9 mouse cellular contexts compared by ENCODE assay signal in genomic region chr14:100558378-100558777, GRCm38 (mm10).
DNase-seq lines count a peak whose midpoint lies in the region; ATAC-seq and TF ChIP-seq lines count a peak whose summit lies in the region.
"Had no signal": no experiment of that assay in that cellular context is flagged by ENCODE, and none has a peak within 500 bp of the region (broad histone marks: within the 10 kb centered on the region; RNA-seq: fewer than 3 reads in every experiment).

No protein-coding gene starts in this region.

- DNase-seq in right cerebral cortex, postnatal 10 days (ENCODE audit: low spot score in 2 of 2): peak; percentile 45 to 52
- DNase-seq in right cerebral cortex, postnatal 25 days: no peak
- DNase-seq in heart, postnatal 0 days (ENCODE audit: low spot score): peak; percentile 14
- DNase-seq in retina, postnatal 7 days (ENCODE audit: low read depth, low spot score): peak; percentile 37
- no peak for DNase-seq in left cerebral cortex, adult 2 months (ENCODE audit: extremely low spot score in 1 of 2, low spot score in 2 of 2)

- peaks cover 12% of the 10 kb centered on the region for H3K4me1 ChIP-seq in forebrain, embryonic 13.5 days
- peaks cover 4% of the 10 kb centered on the region; the same call in 1 of the 2 replicates for H3K4me1 ChIP-seq in heart, postnatal 0 days (ENCODE audit: control insufficient read depth, insufficient read depth)
- H3K4me1 ChIP-seq in limb, embryonic 13.5 days: peaks cover 4% of the 10 kb centered on the region

- no peaks in the 10 kb centered on the region for H3K9me3 ChIP-seq in forebrain, embryonic 13.5 days (replicated peaks)
- no peaks in the 10 kb centered on the region for H3K9me3 ChIP-seq in heart, postnatal 0 days (replicated peaks; ENCODE audit: control insufficient read depth, low read length)
- no peaks in the 10 kb centered on the region for H3K9me3 ChIP-seq in limb, embryonic 13.5 days
- H3K9me3 ChIP-seq: hindbrain, embryonic 15.5 days had no signal

- intact Hi-C loops in left cerebral cortex, adult 2 months (cut with DNase I): no loop called here

- peak; percentile 58 for ATAC-seq in forebrain, embryonic 13.5 days
- ATAC-seq in heart, postnatal 0 days (ENCODE audit: insufficient read depth, low read depth): no peak
- peak; percentile 89 for ATAC-seq in limb, embryonic 13.5 days (ENCODE audit: low FRiP score, low read depth)
- ATAC-seq in megakaryocyte, adult 5-6 weeks (ENCODE audit: poor library complexity, severe bottlenecking): no peak

- TF ChIP-seq EP300 in heart, postnatal 0 days (IDR thresholded peaks at IDR 0.05; ENCODE audit: low read depth): no peak

- H3K4me3 ChIP-seq in forebrain, embryonic 13.5 days: no peak overlapping the region
- peak overlapping the region; percentile 5; the same call in 1 of the 2 replicates for H3K4me3 ChIP-seq in heart, postnatal 0 days (ENCODE audit: low read depth, low read length)
- no peak overlapping the region for H3K4me3 ChIP-seq in limb, embryonic 13.5 days
- no peak overlapping the region for H3K4me3 ChIP-seq in left cerebral cortex, adult 2 months
- H3K4me3 ChIP-seq: hindbrain, embryonic 15.5 days had no signal

- no peaks in the 10 kb centered on the region for H3K27me3 ChIP-seq in forebrain, embryonic 13.5 days
- H3K27me3 ChIP-seq in heart, postnatal 0 days (ENCODE audit: control insufficient read depth, insufficient read depth, low read length): no peaks in the 10 kb centered on the region
- no peaks in the 10 kb centered on the region for H3K27me3 ChIP-seq in limb, embryonic 13.5 days
- H3K27me3 ChIP-seq: hindbrain, embryonic 15.5 days had no signal

- no peaks in the 10 kb centered on the region for H3K36me3 ChIP-seq in forebrain, embryonic 13.5 days (ENCODE audit: poor library complexity, severe bottlenecking)
- H3K36me3 ChIP-seq in heart, postnatal 0 days (replicated peaks; ENCODE audit: control insufficient read depth, insufficient read depth, low read length): no peaks in the 10 kb centered on the region
- no peaks in the 10 kb centered on the region for H3K36me3 ChIP-seq in limb, embryonic 13.5 days
- H3K36me3 ChIP-seq: hindbrain, embryonic 15.5 days had no signal

- peak overlapping the region; percentile 15; the same call in 1 of the 2 replicates for H3K4me2 ChIP-seq in forebrain, embryonic 13.5 days
- H3K4me2 ChIP-seq in heart, postnatal 0 days (ENCODE audit: low read depth, low read length): peak overlapping the region; percentile 53
- 0 out of 2 replicates have a peak overlapping the region, but pooled peaks have one; percentile 21 for H3K4me2 ChIP-seq in limb, embryonic 13.5 days (replicated peaks)
- H3K4me2 ChIP-seq: hindbrain, embryonic 15.5 days had no signal

- TF ChIP-seq CTCF in heart, postnatal 0 days (IDR thresholded peaks at IDR 0.05; ENCODE audit: low read depth): no peak
- no peak for TF ChIP-seq CTCF in left cerebral cortex, adult 2 months (IDR thresholded peaks at IDR 0.05)

- 0 out of 2 replicates have a peak overlapping the region, but pooled peaks have one; percentile 37 for H3K9ac ChIP-seq in forebrain, embryonic 13.5 days
- H3K9ac ChIP-seq in heart, postnatal 0 days (replicated peaks; ENCODE audit: low read depth, low read length): no peak overlapping the region
- no peak overlapping the region for H3K9ac ChIP-seq in limb, embryonic 13.5 days
- H3K9ac ChIP-seq: hindbrain, embryonic 15.5 days had no signal

- no peak overlapping the region for H3K27ac ChIP-seq in forebrain, embryonic 13.5 days
- H3K27ac ChIP-seq in heart, postnatal 0 days (ENCODE audit: low read depth): no peak overlapping the region
- no peak overlapping the region for H3K27ac ChIP-seq in limb, embryonic 13.5 days
- no peak overlapping the region for H3K27ac ChIP-seq in left cerebral cortex, adult 2 months
- H3K27ac ChIP-seq: hindbrain, embryonic 15.5 days had no signal

- WGBS in forebrain, embryonic 13.5 days: 5% methylated on average over 4 of the region's 4 CpGs
- 4% methylated on average over 4 of the region's 4 CpGs for WGBS in heart, postnatal 0 days
- 1% methylated on average over 4 of the region's 4 CpGs for WGBS in limb, embryonic 13.5 days

Comparison
In these comparisons a context has a peak if more than half of its experiments do, and no peak if none do; other contexts are left out.
1. DNase-seq: peak in right cerebral cortex, postnatal 10 days (2 of 2), heart, postnatal 0 days (single experiment) and retina, postnatal 7 days (single experiment); none in right cerebral cortex, postnatal 25 days (single experiment) and left cerebral cortex, adult 2 months (0 of 2).
2. ATAC-seq: peak in forebrain, embryonic 13.5 days (single experiment) and limb, embryonic 13.5 days (single experiment); none in heart, postnatal 0 days (single experiment) and megakaryocyte, adult 5-6 weeks (single experiment).
3. Peak in every context shown above with its lines, with median percentiles within 50 percentile points of each other: H3K4me2 ChIP-seq.